ENCODE assay signal across 24 mouse cellular contexts in the genomic region with DNA sequence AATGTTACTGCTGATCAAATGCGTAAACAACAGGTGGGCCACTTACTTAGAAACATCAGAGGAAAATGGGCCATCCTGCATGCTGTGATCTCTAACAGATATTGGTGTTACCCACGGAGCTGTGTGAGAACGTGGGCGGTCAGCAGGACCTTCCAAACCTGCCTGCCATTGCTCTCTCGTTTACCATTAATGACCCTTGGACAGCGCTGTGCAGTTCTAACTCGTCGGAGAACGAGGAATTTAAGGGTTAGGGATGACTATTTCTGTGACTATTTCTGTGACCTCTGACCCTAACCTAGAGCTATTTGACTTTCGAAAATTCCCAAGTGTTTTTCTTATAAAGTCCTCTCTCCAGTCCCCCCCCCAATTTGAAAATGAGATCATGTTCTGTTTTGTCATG. TPM values are rescaled to one million over a fixed set of nuclear protein-coding genes. Genes with fewer than 3 reads are reported as not detected.
DNase-seq lines count a peak whose midpoint lies in the region; ATAC-seq and TF ChIP-seq lines count a peak whose summit lies in the region.
"Had no signal": no experiment of that assay in that cellular context is flagged by ENCODE, and none has a peak within 500 bp of the region (broad histone marks: within the 10 kb centered on the region; RNA-seq: fewer than 3 reads in every experiment).

No protein-coding gene starts in this region.

- no peak for TF ChIP-seq CTCF in liver, postnatal 0 days (IDR thresholded peaks at IDR 0.05; ENCODE audit: low read depth)

- H3K4me1 ChIP-seq in kidney, embryonic 16.5 days (ENCODE audit: insufficient read depth, low read length), result peaks cover 8% of the 10 kb centered on the region
- 0 out of 2 replicates have a peak, but pooled peaks cover 5% of the 10 kb centered on the region for H3K4me1 ChIP-seq in liver, postnatal 0 days (ENCODE audit: insufficient read depth)

- no peak overlapping the region for H3K27ac ChIP-seq in kidney, embryonic 16.5 days (ENCODE audit: low read length)
- no peak overlapping the region for H3K27ac ChIP-seq in liver, postnatal 0 days (ENCODE audit: low read depth)
- H3K27ac ChIP-seq: embryonic facial prominence, embryonic 13.5 days; forebrain, embryonic 12.5 days; forebrain, embryonic 15.5 days; hindbrain, embryonic 14.5 days; hindbrain, postnatal 0 days had no signal

- 53% methylated on average over 10 of the region's 10 CpGs for WGBS in kidney, embryonic 16.5 days
- WGBS in liver, postnatal 0 days (ENCODE audit: insufficient replicate concordance), result 53% methylated on average over 10 of the region's 10 CpGs

- H3K9ac ChIP-seq in kidney, embryonic 16.5 days (replicated peaks; ENCODE audit: low read length), result no peak overlapping the region
- H3K9ac ChIP-seq in liver, postnatal 0 days (replicated peaks), result no peak overlapping the region
- H3K9ac ChIP-seq: embryonic facial prominence, embryonic 13.5 days; forebrain, embryonic 12.5 days; forebrain, embryonic 15.5 days; hindbrain, embryonic 14.5 days had no signal

- no peaks in the 10 kb centered on the region for H3K9me3 ChIP-seq in kidney, embryonic 16.5 days (ENCODE audit: low read length)
- H3K9me3 ChIP-seq in liver, postnatal 0 days (ENCODE audit: low read length), result no peaks in the 10 kb centered on the region
- H3K9me3 ChIP-seq: embryonic facial prominence, embryonic 10.5 days; embryonic facial prominence, embryonic 13.5 days; forebrain, embryonic 12.5 days; forebrain, embryonic 15.5 days had no signal

- peak; percentile 57 for DNase-seq in kidney, adult 9 months
- DNase-seq in urinary bladder, adult 2 months (ENCODE audit: low spot score), result peak; percentile 2
- DNase-seq in urinary bladder, postnatal 36 days (ENCODE audit: low spot score in 2 of 2), result no peak
- DNase-seq in liver, postnatal 0 days, result no peak
- DNase-seq in adrenal gland, adult (ENCODE audit: inconsistent age in 2 of 2, low spot score in 1 of 2), result no peak
- DNase-seq: adrenal gland, adult 8-10 months; adrenal gland, postnatal 25 days; cerebellum, adult 11-12 months; cerebellum, adult 8-10 months; cerebellum, postnatal 10 days; cerebellum, postnatal 36 days; embryo, embryonic 11 days; gastrocnemius, postnatal 10 days; heart, adult 11 months had no signal

- no peak overlapping the region for H3K4me2 ChIP-seq in kidney, embryonic 16.5 days (replicated peaks; ENCODE audit: low read depth, low read length)
- peak overlapping the region; percentile 30 for H3K4me2 ChIP-seq in liver, postnatal 0 days (ENCODE audit: low read depth, low read length)
- H3K4me2 ChIP-seq: embryonic facial prominence, embryonic 13.5 days; forebrain, embryonic 12.5 days; forebrain, embryonic 15.5 days; heart, embryonic 11.5 days; hindbrain, embryonic 14.5 days had no signal

- TF ChIP-seq EP300 in liver, postnatal 0 days (IDR thresholded peaks at IDR 0.05; ENCODE audit: low read depth), result no peak

- H3K4me3 ChIP-seq in kidney, embryonic 16.5 days (ENCODE audit: low read length), result no peak overlapping the region
- H3K4me3 ChIP-seq in liver, postnatal 0 days (ENCODE audit: low read depth, low read length), result no peak overlapping the region
- H3K4me3 ChIP-seq: embryonic facial prominence, embryonic 13.5 days; erythroblast, embryonic 14.5 days; forebrain, embryonic 12.5 days; forebrain, embryonic 15.5 days had no signal

- no peaks in the 10 kb centered on the region for H3K27me3 ChIP-seq in kidney, embryonic 16.5 days (ENCODE audit: insufficient read depth, low read length)
- no peaks in the 10 kb centered on the region for H3K27me3 ChIP-seq in liver, postnatal 0 days (ENCODE audit: insufficient read depth, low read length)
- H3K27me3 ChIP-seq: embryonic facial prominence, embryonic 13.5 days; forebrain, embryonic 12.5 days; forebrain, embryonic 15.5 days had no signal

- no peak for ATAC-seq in kidney, embryonic 16.5 days (ENCODE audit: low FRiP score, low TSS enrichment)
- ATAC-seq in liver, postnatal 0 days, result peak; percentile 44; the same call in 1 of the 2 replicates
- ATAC-seq: CD4-positive, CD25-positive, alpha-beta regulatory T cell, adult 4 months; forebrain, embryonic 15.5 days had no signal

- H3K36me3 ChIP-seq in kidney, embryonic 16.5 days (ENCODE audit: insufficient read depth, low read length), result no peaks in the 10 kb centered on the region
- H3K36me3 ChIP-seq in liver, postnatal 0 days (replicated peaks; ENCODE audit: insufficient read depth, low read length), result no peaks in the 10 kb centered on the region; the same call in 1 of the 2 replicates
- H3K36me3 ChIP-seq: embryonic facial prominence, embryonic 10.5 days; embryonic facial prominence, embryonic 13.5 days; forebrain, embryonic 12.5 days; forebrain, embryonic 15.5 days had no signal

RNA-seq across cellular contexts. Expression of a gene that starts 22.1 kb away (rescaled TPM):
- 8.6 and 9.4 TPM in 2 replicates for polyA plus RNA-seq in kidney, embryonic 16.5 days (2015; fragmentation: Nextera tagmentation; extraction: Ambion mirVana)
- 25.0 and 36.3 TPM in 2 replicates for polyA plus RNA-seq in urinary bladder, adult 2 months (2012; rRNA removed)
- 1.5 and 2.8 TPM in 2 replicates for polyA plus RNA-seq in liver, postnatal 0 days (2015; fragmentation: Nextera tagmentation; extraction: Ambion mirVana)
- polyA plus RNA-seq: erythroblast, embryonic 14.5 days had no signal

Comparison
In these comparisons a context has a peak if more than half of its experiments do, and no peak if none do; other contexts are left out.
1. DNase-seq: peak in kidney, adult 9 months (single experiment) and urinary bladder, adult 2 months (single experiment); none in urinary bladder, postnatal 36 days (0 of 2), liver, postnatal 0 days (single experiment) and adrenal gland, adult (0 of 2).